Mouse (Mus musculus) brain, embryonic 14.5 days (tissue): ENCODE measurements around the gene Prkca.

Source experiments
- CTCF ChIP-seq: fragments of 200-500 bp; IDR thresholded peaks from 2 replicates; pipeline ENCODE4 v1.5.1; 2012; ENCODE audit warnings: inconsistent platforms, mild to moderate bottlenecking, moderate library complexity, borderline replicate concordance; ENCODE audit not compliant: insufficient read depth, insufficient read length; ENCODE audit errors: extremely low read depth
- POLR2A ChIP-seq: fragments of 200-500 bp; IDR thresholded peaks from 2 replicates; pipeline ENCODE4 v1.6.1; 2012; ENCODE audit warnings: mild to moderate bottlenecking, inconsistent platforms, borderline replicate concordance; ENCODE audit not compliant: poor library complexity, insufficient read depth, insufficient read length, severe bottlenecking; ENCODE audit errors: extremely low read depth

- TF ChIP-seq CTCF (no peak), POLR2A (no peak)
These were observed 43.8 kb downstream of the Prkca start for GRCm38 (mm10) chr11:108299913-108300312.
